Mouse (Mus musculus): ENCODE measurements at regions not wholly inside any gene's neighbourhood (a gene's known extent, or its start where the extent isn't known, plus 50 kb on each side); places are given as distances from the start of the nearest gene placed in this dataset.

- Histone ChIP-seq H3K27me3 (ENCODE audit: control insufficient read depth, insufficient read depth, insufficient read length) (no peaks in the 10 kb centered on the region), H3K4me2 (ENCODE audit: low read depth) (no peak overlapping the region), H3K36me3 (ENCODE audit: control insufficient read depth, insufficient read depth) (no peaks in the 10 kb centered on the region), H3K4me3 (no peak overlapping the region), H3K79me2 (ENCODE audit: control insufficient read depth, insufficient read depth) (no peaks in the 10 kb centered on the region), H3ac (ENCODE audit: control insufficient read depth, insufficient read length) (no peak overlapping the region)
- TF ChIP-seq MAX (IDR thresholded peaks at IDR 0.05; ENCODE audit: low read depth): no peak
- no peak for TF ChIP-seq CEBPB (IDR thresholded peaks at IDR 0.05; ENCODE audit: insufficient read depth, poor library complexity, severe bottlenecking)
- TF ChIP-seq TCF3 (IDR thresholded peaks at IDR 0.05; ENCODE audit: insufficient read length, low read depth): no peak
- TF ChIP-seq REST (IDR thresholded peaks at IDR 0.05; ENCODE audit: insufficient read depth, insufficient read length): no peak
- TF ChIP-seq TCF12 (IDR thresholded peaks at IDR 0.05; ENCODE audit: insufficient read depth, poor library complexity, severe bottlenecking): no peak
- TF ChIP-seq USF1 (IDR thresholded peaks at IDR 0.05; ENCODE audit: low read depth): no peak
- no peak for TF ChIP-seq POLR2A (IDR thresholded peaks at IDR 0.05; ENCODE audit: insufficient read length, low read depth)
- TF ChIP-seq E2F4 (IDR thresholded peaks at IDR 0.05; ENCODE audit: insufficient read depth): no peak
- TF ChIP-seq MYOD1 (IDR thresholded peaks at IDR 0.05; ENCODE audit: control insufficient read depth in 1 of 3, insufficient read length in 2 of 3, low read depth in 2 of 3): no peak
These were observed 920.9 kb downstream of the Adgrl3 start for GRCm38 (mm10) chr5:81940798-81941197.

- no peak overlapping the region for H3K4me3 ChIP-seq
- no peak overlapping the region for H3K4me2 ChIP-seq (ENCODE audit: low read depth)
These were observed 950.0 kb downstream of the Adgrl3 start for GRCm38 (mm10) chr5:81969685-81970524.

GRCm38 (mm10) chr5:81970525-81971011 lies 950.6 kb downstream of the Adgrl3 start:
- Histone ChIP-seq H3K4me3 (no peak overlapping the region), H3K27me3 (ENCODE audit: control insufficient read depth, insufficient read depth, insufficient read length) (no peaks in the 10 kb centered on the region), H3K79me2 (ENCODE audit: control insufficient read depth, insufficient read depth) (no peaks in the 10 kb centered on the region), H3K36me3 (ENCODE audit: control insufficient read depth, insufficient read depth) (no peaks in the 10 kb centered on the region), H3ac (ENCODE audit: control insufficient read depth, insufficient read length) (no peak overlapping the region), H3K4me2 (ENCODE audit: low read depth) (no peak overlapping the region)
- no peak for TF ChIP-seq CEBPB (IDR thresholded peaks at IDR 0.05; ENCODE audit: insufficient read depth, poor library complexity, severe bottlenecking)
- TF ChIP-seq MYOD1 (IDR thresholded peaks at IDR 0.05; ENCODE audit: control insufficient read depth in 1 of 3, insufficient read length in 2 of 3, low read depth in 2 of 3): no peak
- no peak for TF ChIP-seq MYOG (IDR thresholded peaks at IDR 0.05; ENCODE audit: control insufficient read depth in 1 of 3, insufficient read depth in 1 of 3, insufficient read length in 2 of 3, low read depth in 2 of 3)

More at GRCm38 (mm10) chr5:81969685-81970524, 950.0 kb downstream of the Adgrl3 start:
- TF ChIP-seq POLR2A (IDR thresholded peaks at IDR 0.05; ENCODE audit: insufficient read length, low read depth) (no peak), POLR2AphosphoS2 (IDR thresholded peaks at IDR 0.05; ENCODE audit: insufficient read length, low read depth) (no peak), MYOG (IDR thresholded peaks at IDR 0.05; ENCODE audit: control insufficient read depth in 1 of 3, insufficient read depth in 1 of 3, insufficient read length in 2 of 3, low read depth in 2 of 3) (no peak), MAX (IDR thresholded peaks at IDR 0.05; ENCODE audit: low read depth) (no peak), USF1 (IDR thresholded peaks at IDR 0.05; ENCODE audit: low read depth) (no peak), MYOD1 (IDR thresholded peaks at IDR 0.05; ENCODE audit: control insufficient read depth in 1 of 3, insufficient read length in 2 of 3, low read depth in 2 of 3) (no peak), E2F4 (IDR thresholded peaks at IDR 0.05; ENCODE audit: insufficient read depth) (no peak), CEBPB (IDR thresholded peaks at IDR 0.05; ENCODE audit: insufficient read depth, poor library complexity, severe bottlenecking) (no peak), TCF3 (IDR thresholded peaks at IDR 0.05; ENCODE audit: insufficient read length, low read depth) (no peak), REST (IDR thresholded peaks at IDR 0.05; ENCODE audit: insufficient read depth, insufficient read length) (no peak), SRF (IDR thresholded peaks at IDR 0.05; ENCODE audit: control insufficient read depth, insufficient read length, low read depth) (no peak), TCF12 (IDR thresholded peaks at IDR 0.05; ENCODE audit: insufficient read depth, poor library complexity, severe bottlenecking) (no peak)
- no peak overlapping the region for H3ac ChIP-seq (ENCODE audit: control insufficient read depth, insufficient read length)
- H3K27me3 ChIP-seq (ENCODE audit: control insufficient read depth, insufficient read depth, insufficient read length): no peaks in the 10 kb centered on the region
- no peaks in the 10 kb centered on the region for H3K36me3 ChIP-seq (ENCODE audit: control insufficient read depth, insufficient read depth)
- no peaks in the 10 kb centered on the region for H3K79me2 ChIP-seq (ENCODE audit: control insufficient read depth, insufficient read depth)

GRCm38 (mm10) chr5:81976515-81976914 lies 956.6 kb downstream of the Adgrl3 start:
- Histone ChIP-seq H3K4me2 (ENCODE audit: low read depth) (no peak overlapping the region), H3ac (ENCODE audit: control insufficient read depth, insufficient read length) (no peak overlapping the region), H3K27me3 (ENCODE audit: control insufficient read depth, insufficient read depth, insufficient read length) (no peaks in the 10 kb centered on the region), H3K36me3 (ENCODE audit: control insufficient read depth, insufficient read depth) (no peaks in the 10 kb centered on the region), H3K4me3 (no peak overlapping the region), H3K79me2 (ENCODE audit: control insufficient read depth, insufficient read depth) (no peaks in the 10 kb centered on the region)
- no peak for TF ChIP-seq REST (IDR thresholded peaks at IDR 0.05; ENCODE audit: insufficient read depth, insufficient read length)
- no peak for TF ChIP-seq TCF3 (IDR thresholded peaks at IDR 0.05; ENCODE audit: insufficient read length, low read depth)
- TF ChIP-seq SRF (IDR thresholded peaks at IDR 0.05; ENCODE audit: control insufficient read depth, insufficient read length, low read depth): no peak
- TF ChIP-seq POLR2AphosphoS2 (IDR thresholded peaks at IDR 0.05; ENCODE audit: insufficient read length, low read depth): no peak
- TF ChIP-seq MYOG (IDR thresholded peaks at IDR 0.05; ENCODE audit: control insufficient read depth in 1 of 3, insufficient read depth in 1 of 3, insufficient read length in 2 of 3, low read depth in 2 of 3): no peak
- no peak for TF ChIP-seq USF1 (IDR thresholded peaks at IDR 0.05; ENCODE audit: low read depth)
- no peak for TF ChIP-seq TCF12 (IDR thresholded peaks at IDR 0.05; ENCODE audit: insufficient read depth, poor library complexity, severe bottlenecking)
- no peak for TF ChIP-seq E2F4 (IDR thresholded peaks at IDR 0.05; ENCODE audit: insufficient read depth)
- TF ChIP-seq MAX (IDR thresholded peaks at IDR 0.05; ENCODE audit: low read depth): no peak
- TF ChIP-seq POLR2A (IDR thresholded peaks at IDR 0.05; ENCODE audit: insufficient read length, low read depth): no peak

GRCm38 (mm10) chr5:81983351-81983750 lies 963.4 kb downstream of the Adgrl3 start:
- TF ChIP-seq REST (IDR thresholded peaks at IDR 0.05; ENCODE audit: insufficient read depth, insufficient read length): no peak
- TF ChIP-seq E2F4 (IDR thresholded peaks at IDR 0.05; ENCODE audit: insufficient read depth): no peak
- TF ChIP-seq MYOD1 (IDR thresholded peaks at IDR 0.05; ENCODE audit: control insufficient read depth in 1 of 3, insufficient read length in 2 of 3, low read depth in 2 of 3): no peak
- no peak for TF ChIP-seq USF1 (IDR thresholded peaks at IDR 0.05; ENCODE audit: low read depth)
- TF ChIP-seq CEBPB (IDR thresholded peaks at IDR 0.05; ENCODE audit: insufficient read depth, poor library complexity, severe bottlenecking): no peak
- no peak for TF ChIP-seq SRF (IDR thresholded peaks at IDR 0.05; ENCODE audit: control insufficient read depth, insufficient read length, low read depth)
- TF ChIP-seq TCF12 (IDR thresholded peaks at IDR 0.05; ENCODE audit: insufficient read depth, poor library complexity, severe bottlenecking): no peak
- TF ChIP-seq TCF3 (IDR thresholded peaks at IDR 0.05; ENCODE audit: insufficient read length, low read depth): no peak
- Histone ChIP-seq H3K36me3 (ENCODE audit: control insufficient read depth, insufficient read depth) (no peaks in the 10 kb centered on the region), H3K4me2 (ENCODE audit: low read depth) (no peak overlapping the region), H3ac (ENCODE audit: control insufficient read depth, insufficient read length) (no peak overlapping the region), H3K4me3 (no peak overlapping the region), H3K27me3 (ENCODE audit: control insufficient read depth, insufficient read depth, insufficient read length) (no peaks in the 10 kb centered on the region), H3K79me2 (ENCODE audit: control insufficient read depth, insufficient read depth) (no peaks in the 10 kb centered on the region)

Data from myocyte (in vitro differentiated cells).